Mouse (Mus musculus): Measurements from ENCODE around the gene Slc35f6.

GRCm38 (mm10) chr5:30622841-30623185, 24.9 kb upstream of the Slc35f6 start:
- TF ChIP-seq CTCF (IDR thresholded peaks at IDR 0.05; ENCODE audit: insufficient read depth, low read length) (no peak), POLR2A (IDR thresholded peaks at IDR 0.05; ENCODE audit: borderline replicate concordance, extremely low read depth, low read depth, low read length) (no peak)
